9 mouse cellular contexts compared by ENCODE assay signal in genomic region chr19:30664269-30664668, GRCm38 (mm10).
A peak's percentile ranks its signal among the peaks of the same experiment; 100 is the strongest.
DNase-seq lines count a peak whose midpoint lies in the region; ATAC-seq and TF ChIP-seq lines count a peak whose summit lies in the region.
"Had no signal": no experiment of that assay in that cellular context is flagged by ENCODE, and none has a peak within 500 bp of the region (broad histone marks: within the 10 kb centered on the region; RNA-seq: fewer than 3 reads in every experiment).

No protein-coding gene starts in this region.

- H3K4me2 ChIP-seq in forebrain, embryonic 16.5 days (ENCODE audit: low read length) = no peak overlapping the region
- H3K4me2 ChIP-seq in hindbrain, embryonic 13.5 days = no peak overlapping the region

- no peak for TF ChIP-seq POLR2A in small intestine, adult 2 months (IDR thresholded peaks at IDR 0.05; ENCODE audit: low read depth, low read length)

- no peak overlapping the region for H3K4me3 ChIP-seq in forebrain, embryonic 16.5 days (replicated peaks; ENCODE audit: low read length)
- H3K4me3 ChIP-seq in hindbrain, embryonic 13.5 days = no peak overlapping the region
- no peak overlapping the region for H3K4me3 ChIP-seq in midbrain, embryonic 10.5 days
- H3K4me3 ChIP-seq in small intestine, adult 2 months (ENCODE audit: low read depth, low read length) = no peak overlapping the region

- H3K36me3 ChIP-seq in forebrain, embryonic 16.5 days (ENCODE audit: control insufficient read depth, insufficient read depth) = no peaks in the 10 kb centered on the region
- no peaks in the 10 kb centered on the region for H3K36me3 ChIP-seq in hindbrain, embryonic 13.5 days
- H3K36me3 ChIP-seq in midbrain, embryonic 10.5 days = no peaks in the 10 kb centered on the region
- no peaks in the 10 kb centered on the region for H3K36me3 ChIP-seq in small intestine, adult 2 months (ENCODE audit: control insufficient read depth, insufficient read depth, low read length)

- no peaks in the 10 kb centered on the region for H3K9me3 ChIP-seq in forebrain, embryonic 16.5 days (ENCODE audit: control insufficient read depth, low read length)
- H3K9me3 ChIP-seq in hindbrain, embryonic 13.5 days = no peaks in the 10 kb centered on the region
- H3K9me3 ChIP-seq in midbrain, embryonic 10.5 days (replicated peaks) = no peaks in the 10 kb centered on the region

- no peaks in the 10 kb centered on the region for H3K4me1 ChIP-seq in forebrain, embryonic 16.5 days (replicated peaks; ENCODE audit: control insufficient read depth, insufficient read depth, low read length)
- no peaks in the 10 kb centered on the region for H3K4me1 ChIP-seq in hindbrain, embryonic 13.5 days (replicated peaks)
- H3K4me1 ChIP-seq in midbrain, embryonic 10.5 days = no peaks in the 10 kb centered on the region
- H3K4me1 ChIP-seq in small intestine, adult 2 months (ENCODE audit: control insufficient read depth, insufficient read depth, insufficient read length, low read length) = no peaks in the 10 kb centered on the region

- no peaks in the 10 kb centered on the region for H3K27me3 ChIP-seq in forebrain, embryonic 16.5 days (replicated peaks; ENCODE audit: control insufficient read depth, insufficient read depth, low read length)
- no peaks in the 10 kb centered on the region for H3K27me3 ChIP-seq in hindbrain, embryonic 13.5 days
- H3K27me3 ChIP-seq in midbrain, embryonic 10.5 days (ENCODE audit: low read depth, poor library complexity, severe bottlenecking) = no peaks in the 10 kb centered on the region
- no peaks in the 10 kb centered on the region for H3K27me3 ChIP-seq in small intestine, adult 2 months (ENCODE audit: control insufficient read depth, insufficient read depth, low read length)

- peak; percentile 38; the same call in 1 of the 2 replicates for TF ChIP-seq CTCF in small intestine, adult 2 months (IDR thresholded peaks at IDR 0.05; ENCODE audit: extremely low read depth, insufficient read length, insufficient replicate concordance, low read depth, low read length)

- 6% methylated on average over 8 of the region's 8 CpGs for WGBS in forebrain, embryonic 16.5 days
- 11% methylated on average over 8 of the region's 8 CpGs for WGBS in hindbrain, embryonic 13.5 days
- WGBS in midbrain, embryonic 10.5 days = 12% methylated on average over 8 of the region's 8 CpGs
- WGBS in small intestine, adult 2 months = 11% methylated on average over 8 of the region's 8 CpGs

- ATAC-seq in cerebellum, adult (ENCODE audit: insufficient number of reproducible peaks, low FRiP score, low TSS enrichment) = no peak
- peak; percentile 88 for ATAC-seq in forebrain, embryonic 16.5 days
- peak; percentile 43; the same call in 1 of the 2 replicates for ATAC-seq in hindbrain, embryonic 13.5 days (ENCODE audit: low FRiP score)

- no peak overlapping the region for H3K27ac ChIP-seq in forebrain, embryonic 16.5 days (ENCODE audit: low read length)
- no peak overlapping the region for H3K27ac ChIP-seq in hindbrain, embryonic 13.5 days
- H3K27ac ChIP-seq in midbrain, embryonic 10.5 days (replicated peaks) = no peak overlapping the region
- no peak overlapping the region for H3K27ac ChIP-seq in small intestine, adult 2 months (ENCODE audit: insufficient read depth, low read depth, low read length)
- H3K27ac ChIP-seq: macrophage had no signal

- DNase-seq in cerebellum, adult 11 months = peak; percentile 11
- DNase-seq in c-Kit-positive CD71-negative TER-119-negative erythroid progenitor cells, embryonic 14.5 days (ENCODE audit: low read depth) = peak; percentile 46
- peak; percentile 30 for DNase-seq in left cerebral cortex, adult 11 months (ENCODE audit: low spot score)
- DNase-seq in midbrain, embryonic 10.5 days (ENCODE audit: low spot score) = peak; percentile 47

- H3K9ac ChIP-seq in forebrain, embryonic 16.5 days (replicated peaks; ENCODE audit: low read depth, low read length) = no peak overlapping the region
- H3K9ac ChIP-seq in hindbrain, embryonic 13.5 days = no peak overlapping the region
